ENCODE assay signal across 8 mouse cellular contexts in the genomic region with DNA sequence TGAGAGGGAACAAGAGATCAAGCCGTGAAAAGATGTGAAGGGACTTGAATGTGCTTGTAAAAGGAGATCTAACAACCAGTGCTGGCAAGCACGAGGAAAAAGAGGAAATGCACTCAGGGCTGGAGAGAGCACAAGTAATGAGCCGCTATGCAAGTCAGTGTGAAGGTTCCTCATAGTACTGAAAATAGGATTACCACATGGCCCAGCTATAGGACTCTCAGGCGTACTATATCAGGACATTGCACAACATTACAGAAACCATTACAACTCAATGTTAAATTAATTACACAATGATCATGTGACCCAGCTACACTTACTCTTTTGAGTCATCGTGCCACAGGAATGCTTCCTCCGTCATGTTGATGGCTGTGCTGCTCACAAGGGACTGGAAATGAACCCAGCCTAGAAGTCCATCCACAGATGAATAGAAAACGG.
DNase-seq lines count a peak whose midpoint lies in the region; ATAC-seq and TF ChIP-seq lines count a peak whose summit lies in the region.

No protein-coding gene starts in this region.

- TF ChIP-seq CTCF in liver, adult 2 months (IDR thresholded peaks at IDR 0.05; ENCODE audit: low read depth, low read length): no peak
- TF ChIP-seq CTCF in liver, embryonic 14.5 days (IDR thresholded peaks at IDR 0.05; ENCODE audit: low read depth): no peak

- no peak for DNase-seq in embryonic facial prominence, embryonic 10.5 days (ENCODE audit: low spot score)
- peak; percentile 40 for DNase-seq in liver, adult 2 months (ENCODE audit: extremely low read depth, low read depth, low spot score)
- DNase-seq in liver, embryonic 11.5 days (ENCODE audit: low spot score): no peak
- peak in 2 of 3 experiments; percentile 17 to 44 for DNase-seq in liver, embryonic 14.5 days (ENCODE audit: low read depth in 3 of 3, low spot score in 3 of 3)
- DNase-seq in cerebellum, postnatal 4 days (ENCODE audit: low spot score in 2 of 2): no peak
- no peak for DNase-seq in adrenal gland, postnatal 4 days (ENCODE audit: low spot score in 2 of 2)

- no peaks in the 10 kb centered on the region for H3K36me3 ChIP-seq in embryonic facial prominence, embryonic 12.5 days
- H3K36me3 ChIP-seq in embryonic facial prominence, embryonic 10.5 days (replicated peaks): no peaks in the 10 kb centered on the region
- H3K36me3 ChIP-seq in liver, adult 2 months (ENCODE audit: control insufficient read depth, insufficient read depth, low read length): no peaks in the 10 kb centered on the region; the same call in 1 of the 2 replicates
- H3K36me3 ChIP-seq in liver, embryonic 11.5 days (ENCODE audit: control insufficient read depth, insufficient read depth, low read length): no peaks in the 10 kb centered on the region
- no peaks in the 10 kb centered on the region for H3K36me3 ChIP-seq in liver, embryonic 14.5 days (replicated peaks; ENCODE audit: control insufficient read depth, insufficient read depth, low read depth)
- no peaks in the 10 kb centered on the region for H3K36me3 ChIP-seq in stomach, embryonic 14.5 days (ENCODE audit: control insufficient read depth, insufficient read depth, low read length)

- no peaks in the 10 kb centered on the region; the same call in 1 of the 2 replicates for H3K79me2 ChIP-seq in liver, adult 2 months (ENCODE audit: control insufficient read depth, insufficient read depth, low read length)

- no peak for TF ChIP-seq EP300 in liver, embryonic 14.5 days (IDR thresholded peaks at IDR 0.05; ENCODE audit: low read depth)

- H3K4me2 ChIP-seq in embryonic facial prominence, embryonic 12.5 days (replicated peaks): no peak overlapping the region
- no peak overlapping the region for H3K4me2 ChIP-seq in liver, embryonic 11.5 days
- no peak overlapping the region for H3K4me2 ChIP-seq in liver, embryonic 14.5 days (ENCODE audit: low read depth)
- no peak overlapping the region for H3K4me2 ChIP-seq in stomach, embryonic 14.5 days (replicated peaks; ENCODE audit: low read depth, low read length)

- ATAC-seq in embryonic facial prominence, embryonic 12.5 days (ENCODE audit: insufficient number of reproducible peaks, insufficient read depth, low FRiP score, low TSS enrichment): 0 out of 2 replicates have a peak, but pooled peaks have one; percentile 55
- no peak for ATAC-seq in liver, embryonic 11.5 days (replicated peaks; ENCODE audit: low FRiP score)
- ATAC-seq in liver, embryonic 14.5 days (ENCODE audit: insufficient read depth): peak; percentile 43; the same call in 1 of the 2 replicates
- peak; percentile 25; the same call in 1 of the 2 replicates for ATAC-seq in stomach, embryonic 14.5 days (ENCODE audit: insufficient number of reproducible peaks, insufficient read depth, low FRiP score, low read depth)

- H3K27ac ChIP-seq in embryonic facial prominence, embryonic 12.5 days: no peak overlapping the region
- H3K27ac ChIP-seq in embryonic facial prominence, embryonic 10.5 days (replicated peaks): no peak overlapping the region
- H3K27ac ChIP-seq in liver, adult 2 months (replicated peaks; ENCODE audit: insufficient read depth, low read depth, low read length): no peak overlapping the region
- H3K27ac ChIP-seq in liver, embryonic 11.5 days (ENCODE audit: low read depth, low read length): no peak overlapping the region
- H3K27ac ChIP-seq in liver, embryonic 14.5 days: no peak overlapping the region
- no peak overlapping the region for H3K27ac ChIP-seq in stomach, embryonic 14.5 days (ENCODE audit: low read length)

- peaks cover 7% of the 10 kb centered on the region; the same call in 1 of the 2 replicates for H3K4me1 ChIP-seq in embryonic facial prominence, embryonic 12.5 days
- peaks cover 20% of the 10 kb centered on the region for H3K4me1 ChIP-seq in embryonic facial prominence, embryonic 10.5 days
- H3K4me1 ChIP-seq in liver, adult 2 months (ENCODE audit: control insufficient read depth, insufficient read depth, low read length): no peaks in the 10 kb centered on the region
- H3K4me1 ChIP-seq in liver, embryonic 11.5 days (replicated peaks; ENCODE audit: control insufficient read depth, insufficient read depth, low read length): peaks cover 2% of the 10 kb centered on the region; the same call in 1 of the 2 replicates
- H3K4me1 ChIP-seq in liver, embryonic 14.5 days (replicated peaks; ENCODE audit: control insufficient read depth in 2 of 2, insufficient read depth in 2 of 2, low read length in 1 of 2): peaks cover 0 to 2% of the 10 kb centered on the region in 2 experiments; a peak in 1 of 4 replicates
- no peaks in the 10 kb centered on the region for H3K4me1 ChIP-seq in stomach, embryonic 14.5 days (ENCODE audit: control insufficient read depth, insufficient read depth, low read length)

- H3K9ac ChIP-seq in embryonic facial prominence, embryonic 12.5 days: no peak overlapping the region
- H3K9ac ChIP-seq in liver, adult 2 months (ENCODE audit: low read depth, low read length): no peak overlapping the region
- no peak overlapping the region for H3K9ac ChIP-seq in liver, embryonic 11.5 days (ENCODE audit: low read depth, low read length)
- H3K9ac ChIP-seq in liver, embryonic 14.5 days (replicated peaks): no peak overlapping the region
- no peak overlapping the region for H3K9ac ChIP-seq in stomach, embryonic 14.5 days (replicated peaks; ENCODE audit: low read depth, low read length)

- no peaks in the 10 kb centered on the region for H3K9me3 ChIP-seq in embryonic facial prominence, embryonic 12.5 days
- no peaks in the 10 kb centered on the region for H3K9me3 ChIP-seq in embryonic facial prominence, embryonic 10.5 days
- H3K9me3 ChIP-seq in liver, embryonic 11.5 days (ENCODE audit: control insufficient read depth, low read length): no peaks in the 10 kb centered on the region
- H3K9me3 ChIP-seq in liver, embryonic 14.5 days (ENCODE audit: control insufficient read depth, low read length): no peaks in the 10 kb centered on the region
- H3K9me3 ChIP-seq in stomach, embryonic 14.5 days (ENCODE audit: control insufficient read depth, low read depth, low read length): no peaks in the 10 kb centered on the region

- TF ChIP-seq POLR2A in liver, adult 2 months (IDR thresholded peaks at IDR 0.05; ENCODE audit: extremely low read depth, insufficient read depth, low read length): no peak

- H3K27me3 ChIP-seq in embryonic facial prominence, embryonic 12.5 days: no peaks in the 10 kb centered on the region
- H3K27me3 ChIP-seq in embryonic facial prominence, embryonic 10.5 days (replicated peaks; ENCODE audit: low read depth, poor library complexity, severe bottlenecking): no peaks in the 10 kb centered on the region
- H3K27me3 ChIP-seq in liver, adult 2 months (ENCODE audit: control insufficient read depth, insufficient read depth, low read length): no peaks in the 10 kb centered on the region
- no peaks in the 10 kb centered on the region for H3K27me3 ChIP-seq in liver, embryonic 11.5 days (replicated peaks; ENCODE audit: control insufficient read depth, insufficient read depth, low read length)
- no peaks in the 10 kb centered on the region for H3K27me3 ChIP-seq in liver, embryonic 14.5 days (ENCODE audit: control insufficient read depth, insufficient read depth, low read length)
- H3K27me3 ChIP-seq in stomach, embryonic 14.5 days (ENCODE audit: control insufficient read depth, insufficient read depth, low read length): no peaks in the 10 kb centered on the region

- WGBS in embryonic facial prominence, embryonic 12.5 days: 59% methylated on average over 7 of the region's 7 CpGs
- WGBS in embryonic facial prominence, embryonic 10.5 days: 73% methylated on average over 7 of the region's 7 CpGs
- WGBS in liver, adult 2 months: 80% methylated on average over 7 of the region's 7 CpGs
- 60% methylated on average over 7 of the region's 7 CpGs for WGBS in liver, embryonic 11.5 days
- WGBS in liver, embryonic 14.5 days (ENCODE audit: insufficient replicate concordance): 31% methylated on average over 7 of the region's 7 CpGs
- WGBS in stomach, embryonic 14.5 days: 66% methylated on average over 7 of the region's 7 CpGs

- no peak overlapping the region for H3K4me3 ChIP-seq in embryonic facial prominence, embryonic 12.5 days
- no peak overlapping the region for H3K4me3 ChIP-seq in embryonic facial prominence, embryonic 10.5 days
- no peak overlapping the region for H3K4me3 ChIP-seq in liver, adult 2 months (ENCODE audit: insufficient read depth, low read depth, low read length)
- H3K4me3 ChIP-seq in liver, embryonic 11.5 days (ENCODE audit: low read depth, low read length): no peak overlapping the region
- no peak overlapping the region for H3K4me3 ChIP-seq in liver, embryonic 14.5 days (ENCODE audit: insufficient read depth in 1 of 2, low read depth in 2 of 2, low read length in 2 of 2)
- H3K4me3 ChIP-seq in stomach, embryonic 14.5 days (ENCODE audit: low read depth, low read length): no peak overlapping the region

Comparison
In these comparisons a context has a peak if more than half of its experiments do, and no peak if none do; other contexts are left out.
1. DNase-seq: peak in liver, adult 2 months (single experiment) and liver, embryonic 14.5 days (2 of 3); none in embryonic facial prominence, embryonic 10.5 days (single experiment), liver, embryonic 11.5 days (single experiment), cerebellum, postnatal 4 days (0 of 2) and adrenal gland, postnatal 4 days (0 of 2).